Mouse (Mus musculus): ENCODE data around the gene Hspb7. TPM values are rescaled to one million over a fixed set of nuclear protein-coding genes. Genes with fewer than 3 reads are reported as not detected.

The Hspb7 gene
- polyA plus RNA-seq, 1 experiment from 2014 or later = 0.45 TPM

DNA sequence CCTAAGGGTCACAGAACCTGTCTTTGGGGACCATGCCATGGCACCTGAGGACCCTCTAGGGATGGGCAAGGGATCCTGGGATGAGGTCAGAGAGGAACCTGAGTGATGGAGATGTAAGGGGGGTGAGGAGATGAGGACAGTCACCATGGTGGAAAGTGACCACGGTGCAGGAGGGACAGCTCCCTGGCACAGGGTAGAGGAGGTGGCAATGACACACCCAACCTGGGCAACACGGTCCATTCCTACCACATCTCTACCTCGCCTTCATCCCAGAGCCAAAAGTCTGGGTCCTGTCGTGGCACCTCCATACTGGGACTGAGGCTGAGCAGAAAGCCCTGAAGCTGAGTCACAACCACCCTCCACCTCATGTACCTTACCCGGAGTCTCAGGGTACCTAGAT, 2.3 kb downstream of the Hspb7 start:
- Histone ChIP-seq H3K36me3 (replicated peaks; ENCODE audit: control insufficient read depth, insufficient read depth, low read depth, low read length) (no peaks in the 10 kb centered on the region), H3K27me3 (ENCODE audit: control insufficient read depth, insufficient read depth, low read length) (peaks cover 3% of the 10 kb centered on the region; the same call in 1 of the 2 replicates), H3K4me1 (ENCODE audit: control insufficient read depth, insufficient read depth, low read length) (peaks cover 2% of the 10 kb centered on the region; the same call in 1 of the 2 replicates), H3K4me3 (ENCODE audit: low read depth, low read length) (no peak overlapping the region), H3K4me2 (ENCODE audit: low read depth, low read length) (no peak overlapping the region), H3K9ac (replicated peaks; ENCODE audit: low read length) (no peak overlapping the region), H3K9me3 (replicated peaks; ENCODE audit: control insufficient read depth, low read length) (no peaks in the 10 kb centered on the region), H3K27ac (replicated peaks; ENCODE audit: low read depth, low read length) (no peak overlapping the region)
- ATAC-seq (replicated peaks; ENCODE audit: insufficient number of reproducible peaks, low FRiP score, low TSS enrichment, low read depth) = no peak
- no peak for DNase-seq (ENCODE audit: low spot score)
- 78% methylated on average over 5 of the region's 5 CpGs for WGBS

- H3K9ac ChIP-seq (replicated peaks; ENCODE audit: low read length) = no peak overlapping the region
- no peaks in the 10 kb centered on the region for H3K9me3 ChIP-seq (replicated peaks; ENCODE audit: control insufficient read depth, low read length)
- peaks cover 2% of the 10 kb centered on the region; the same call in 1 of the 2 replicates for H3K4me1 ChIP-seq (ENCODE audit: control insufficient read depth, insufficient read depth, low read length)
- H3K36me3 ChIP-seq (replicated peaks; ENCODE audit: control insufficient read depth, insufficient read depth, low read depth, low read length) = no peaks in the 10 kb centered on the region
- no peak overlapping the region for H3K4me3 ChIP-seq (ENCODE audit: low read depth, low read length)
- H3K4me2 ChIP-seq (ENCODE audit: low read depth, low read length) = no peak overlapping the region
- DNase-seq (ENCODE audit: low spot score) (no peak), ATAC-seq (replicated peaks; ENCODE audit: insufficient number of reproducible peaks, low FRiP score, low TSS enrichment, low read depth) (no peak)
- no peak overlapping the region for H3K27ac ChIP-seq (replicated peaks; ENCODE audit: low read depth, low read length)
- 78% methylated on average over 5 of the region's 5 CpGs for WGBS
- H3K27me3 ChIP-seq (ENCODE audit: control insufficient read depth, insufficient read depth, low read length) = peaks cover 3% of the 10 kb centered on the region; the same call in 1 of the 2 replicates
Observed at GRCm38 (mm10) chr4:141423288-141423687, 2.7 kb downstream of the Hspb7 start.

DNA sequence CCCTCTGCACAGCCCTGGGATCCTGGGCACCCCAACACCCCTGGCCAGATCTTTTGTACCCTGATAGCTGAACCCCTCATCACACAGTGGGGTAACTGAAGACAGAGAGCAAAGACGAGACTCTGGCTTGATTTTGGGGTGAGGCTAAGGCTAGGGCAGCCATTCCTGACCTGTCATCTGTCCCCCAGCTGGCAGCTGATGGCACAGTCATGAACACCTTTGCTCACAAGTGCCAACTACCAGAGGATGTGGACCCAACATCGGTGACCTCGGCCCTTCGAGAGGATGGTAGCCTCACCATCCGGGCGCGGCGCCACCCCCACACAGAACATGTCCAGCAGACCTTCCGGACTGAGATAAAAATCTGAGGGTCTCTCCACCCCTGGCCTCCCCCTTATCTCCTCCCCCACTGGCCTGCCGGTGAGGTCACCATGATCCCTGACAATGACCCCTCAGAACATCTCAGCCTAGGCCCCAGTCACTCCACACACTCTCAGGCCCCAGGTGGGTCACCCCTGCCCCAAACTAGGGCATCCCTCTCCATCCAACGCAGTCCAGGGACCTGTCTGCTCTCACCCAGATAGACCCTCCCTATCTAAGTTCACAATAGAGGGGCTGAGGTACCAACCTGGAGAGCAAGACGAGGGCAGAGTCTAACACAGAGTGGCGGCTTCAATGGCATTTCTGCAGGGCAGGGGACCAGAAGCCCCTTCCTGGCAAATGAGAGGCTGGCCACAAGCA, 3.3 kb downstream of the Hspb7 start:
- no peak overlapping the region for H3K27ac ChIP-seq (replicated peaks; ENCODE audit: low read depth, low read length)
- peaks cover 2% of the 10 kb centered on the region; the same call in 1 of the 2 replicates for H3K4me1 ChIP-seq (ENCODE audit: control insufficient read depth, insufficient read depth, low read length)
- H3K36me3 ChIP-seq (replicated peaks; ENCODE audit: control insufficient read depth, insufficient read depth, low read depth, low read length) = no peaks in the 10 kb centered on the region
- WGBS = 83% methylated on average over 13 of the region's 13 CpGs
- H3K4me3 ChIP-seq (ENCODE audit: low read depth, low read length) = no peak overlapping the region
- ATAC-seq (replicated peaks; ENCODE audit: insufficient number of reproducible peaks, low FRiP score, low TSS enrichment, low read depth) (no peak), DNase-seq (ENCODE audit: low spot score) (no peak)
- H3K4me2 ChIP-seq (ENCODE audit: low read depth, low read length) = no peak overlapping the region
- peaks cover 3% of the 10 kb centered on the region; the same call in 1 of the 2 replicates for H3K27me3 ChIP-seq (ENCODE audit: control insufficient read depth, insufficient read depth, low read length)
- no peak overlapping the region for H3K9ac ChIP-seq (replicated peaks; ENCODE audit: low read length)
- H3K9me3 ChIP-seq (replicated peaks; ENCODE audit: control insufficient read depth, low read length) = no peaks in the 10 kb centered on the region

DNA sequence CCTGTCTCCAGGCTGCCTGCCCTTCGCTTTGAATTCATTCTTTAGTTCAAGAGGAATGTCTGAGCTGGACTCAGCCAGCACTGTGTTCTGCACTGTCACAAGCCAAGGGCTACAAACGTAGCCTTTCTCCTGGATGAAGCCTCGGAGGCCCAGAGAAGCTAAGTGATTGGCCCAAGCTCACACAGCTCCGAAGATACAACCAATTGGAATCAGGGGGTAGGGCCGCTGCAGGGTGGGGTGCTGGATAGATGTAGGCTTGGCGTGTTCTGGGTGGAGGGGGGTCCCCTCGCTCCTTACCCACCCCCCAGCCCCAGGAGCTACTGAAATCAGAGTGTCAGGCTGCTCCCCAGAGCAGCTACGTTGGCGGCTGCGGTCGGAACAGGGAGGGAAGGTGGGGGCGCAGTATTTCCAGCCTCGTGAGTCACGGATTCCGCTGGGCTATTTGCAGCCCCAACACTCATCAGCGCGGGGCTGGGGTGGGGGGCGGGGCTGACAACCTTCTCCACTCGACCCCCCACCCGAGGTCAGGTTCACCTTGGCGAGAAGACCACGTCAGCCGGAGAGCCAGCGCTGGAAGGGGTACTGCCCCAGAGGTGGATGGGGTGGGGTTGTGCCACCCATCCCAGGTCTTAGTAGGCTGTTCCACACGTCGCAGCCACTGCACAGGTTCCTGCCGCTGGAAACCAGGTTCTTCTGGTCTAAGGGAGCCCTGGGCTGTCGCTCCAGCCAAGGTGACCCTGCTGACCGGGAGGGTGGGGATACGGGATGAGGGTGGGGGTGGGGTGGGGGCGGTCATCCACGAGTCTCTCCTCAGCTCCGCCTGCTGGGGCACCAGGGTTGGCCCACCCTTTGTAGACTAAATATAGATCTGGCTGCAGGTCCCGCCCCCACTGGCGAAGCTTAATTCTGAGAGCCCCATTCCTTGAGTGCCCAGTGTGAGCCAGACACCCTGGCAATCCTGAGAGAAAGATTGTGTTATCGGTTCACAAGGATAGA, 5.2 kb downstream of the Hspb7 start:
- no peaks in the 10 kb centered on the region for H3K36me3 ChIP-seq (replicated peaks; ENCODE audit: control insufficient read depth, insufficient read depth, low read depth, low read length)
- peak overlapping the region; percentile 34 for H3K4me3 ChIP-seq (ENCODE audit: low read depth, low read length)
- H3K27ac ChIP-seq (replicated peaks; ENCODE audit: low read depth, low read length) = no peak overlapping the region
- peaks cover 3% of the 10 kb centered on the region; the same call in 1 of the 2 replicates for H3K27me3 ChIP-seq (ENCODE audit: control insufficient read depth, insufficient read depth, low read length)
- H3K4me2 ChIP-seq (ENCODE audit: low read depth, low read length) = peak overlapping the region; percentile 77
- peak overlapping the region; percentile 30; the same call in 1 of the 2 replicates for H3K9ac ChIP-seq (replicated peaks; ENCODE audit: low read length)
- peaks cover 2% of the 10 kb centered on the region; the same call in 1 of the 2 replicates for H3K4me1 ChIP-seq (ENCODE audit: control insufficient read depth, insufficient read depth, low read length)
- peak; percentile 59 for DNase-seq (ENCODE audit: low spot score)
- 4% methylated on average over 36 of the region's 36 CpGs for WGBS
- no peaks in the 10 kb centered on the region for H3K9me3 ChIP-seq (replicated peaks; ENCODE audit: control insufficient read depth, low read length)
- peak; percentile 83 for ATAC-seq (replicated peaks; ENCODE audit: insufficient number of reproducible peaks, low FRiP score, low TSS enrichment, low read depth)

DNA sequence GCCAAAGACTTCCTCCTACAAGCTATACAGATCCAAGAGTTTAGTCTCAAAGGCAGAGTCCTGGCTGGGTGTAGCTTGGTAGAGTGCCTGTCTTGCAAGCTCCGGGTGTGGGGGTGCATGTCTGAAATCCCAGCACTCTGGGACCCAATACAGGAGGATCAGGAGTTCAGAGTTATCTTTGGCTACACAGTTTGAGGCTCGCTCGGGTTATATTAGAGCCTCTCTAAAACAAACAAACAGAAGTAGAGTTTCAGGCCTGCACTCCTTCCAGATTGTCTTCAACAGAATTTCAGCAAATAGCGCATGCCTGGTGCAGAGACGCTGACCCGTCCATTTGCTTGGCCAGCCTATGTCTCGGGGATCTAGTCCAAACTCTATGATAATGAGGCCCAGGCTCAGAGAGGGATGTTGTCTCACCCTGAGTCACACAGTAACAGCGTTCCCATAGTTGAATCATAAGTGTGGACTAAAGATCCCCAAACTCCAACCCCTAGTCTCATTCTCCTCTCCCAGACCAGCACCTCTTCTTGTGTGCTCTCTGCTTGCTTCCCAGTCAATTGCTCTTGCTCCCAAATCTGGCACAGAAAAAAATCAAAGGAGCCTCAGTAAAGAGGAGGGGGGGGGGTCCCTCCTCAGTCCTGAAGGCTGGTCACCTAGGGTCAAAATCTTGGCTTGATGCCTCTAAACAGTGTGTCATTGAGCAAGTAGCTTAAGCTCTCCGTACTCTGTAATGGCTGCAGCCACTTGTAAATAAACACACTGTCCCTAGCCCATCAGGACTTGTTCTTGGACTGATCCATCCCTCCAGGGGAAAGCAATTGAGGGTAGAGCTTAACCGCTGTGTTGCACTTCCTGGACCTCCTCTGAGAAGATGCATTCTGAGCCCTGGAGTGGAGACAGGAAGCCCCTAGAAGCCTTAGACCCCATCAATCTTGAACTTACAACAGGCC, 6.5 kb downstream of the Hspb7 start:
- Histone ChIP-seq H3K27ac (replicated peaks; ENCODE audit: low read depth, low read length) (no peak overlapping the region), H3K27me3 (ENCODE audit: control insufficient read depth, insufficient read depth, low read length) (peaks cover 3% of the 10 kb centered on the region; the same call in 1 of the 2 replicates), H3K4me1 (ENCODE audit: control insufficient read depth, insufficient read depth, low read length) (peaks cover 2% of the 10 kb centered on the region; the same call in 1 of the 2 replicates), H3K4me3 (ENCODE audit: low read depth, low read length) (no peak overlapping the region), H3K4me2 (ENCODE audit: low read depth, low read length) (no peak overlapping the region), H3K9me3 (replicated peaks; ENCODE audit: control insufficient read depth, low read length) (no peaks in the 10 kb centered on the region), H3K36me3 (replicated peaks; ENCODE audit: control insufficient read depth, insufficient read depth, low read depth, low read length) (no peaks in the 10 kb centered on the region), H3K9ac (replicated peaks; ENCODE audit: low read length) (no peak overlapping the region)
- WGBS = 62% methylated on average over 10 of the region's 10 CpGs
- DNase-seq (ENCODE audit: low spot score) (no peak), ATAC-seq (replicated peaks; ENCODE audit: insufficient number of reproducible peaks, low FRiP score, low TSS enrichment, low read depth) (no peak)

- peaks cover 2% of the 10 kb centered on the region; the same call in 1 of the 2 replicates for H3K4me1 ChIP-seq (ENCODE audit: control insufficient read depth, insufficient read depth, low read length)
- DNase-seq (ENCODE audit: low spot score) (no peak), ATAC-seq (replicated peaks; ENCODE audit: insufficient number of reproducible peaks, low FRiP score, low TSS enrichment, low read depth) (no peak)
- H3K36me3 ChIP-seq (replicated peaks; ENCODE audit: control insufficient read depth, insufficient read depth, low read depth, low read length) = no peaks in the 10 kb centered on the region
- H3K27me3 ChIP-seq (ENCODE audit: control insufficient read depth, insufficient read depth, low read length) = peaks cover 3% of the 10 kb centered on the region; the same call in 1 of the 2 replicates
- H3K4me3 ChIP-seq (ENCODE audit: low read depth, low read length) = no peak overlapping the region
- H3K9ac ChIP-seq (replicated peaks; ENCODE audit: low read length) = no peak overlapping the region
- 87% methylated on average over 13 of the region's 13 CpGs for WGBS
- no peaks in the 10 kb centered on the region for H3K9me3 ChIP-seq (replicated peaks; ENCODE audit: control insufficient read depth, low read length)
- no peak overlapping the region for H3K4me2 ChIP-seq (ENCODE audit: low read depth, low read length)
- no peak overlapping the region for H3K27ac ChIP-seq (replicated peaks; ENCODE audit: low read depth, low read length)
Observed at GRCm38 (mm10) chr4:141427921-141428320, 7.3 kb downstream of the Hspb7 start.

DNA sequence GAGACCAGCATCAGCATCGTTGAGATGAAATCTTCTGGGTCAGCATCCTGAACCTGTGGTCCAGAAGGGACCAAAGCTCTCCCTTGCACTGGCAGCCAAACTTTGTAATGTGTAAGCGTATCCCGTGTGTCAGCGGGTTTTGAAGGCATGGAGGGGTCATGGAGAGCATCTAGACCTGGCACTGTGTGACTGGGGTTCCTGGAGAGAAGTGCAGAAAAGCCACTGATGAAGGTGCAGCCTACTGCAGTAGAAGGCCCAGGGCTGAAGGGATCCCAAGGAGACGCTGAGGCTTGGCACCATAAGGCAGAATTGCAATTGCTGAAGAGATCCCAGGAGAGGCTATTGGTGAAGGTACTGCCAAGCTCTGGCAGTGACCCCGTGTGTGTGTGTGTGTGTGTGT, 8.8 kb downstream of the Hspb7 start:
- Histone ChIP-seq H3K9ac (replicated peaks; ENCODE audit: low read length) (no peak overlapping the region), H3K9me3 (replicated peaks; ENCODE audit: control insufficient read depth, low read length) (no peaks in the 10 kb centered on the region), H3K36me3 (replicated peaks; ENCODE audit: control insufficient read depth, insufficient read depth, low read depth, low read length) (no peaks in the 10 kb centered on the region), H3K4me3 (ENCODE audit: low read depth, low read length) (no peak overlapping the region), H3K27ac (replicated peaks; ENCODE audit: low read depth, low read length) (no peak overlapping the region), H3K4me2 (ENCODE audit: low read depth, low read length) (no peak overlapping the region), H3K4me1 (ENCODE audit: control insufficient read depth, insufficient read depth, low read length) (peaks cover 2% of the 10 kb centered on the region; the same call in 1 of the 2 replicates), H3K27me3 (ENCODE audit: control insufficient read depth, insufficient read depth, low read length) (peaks cover 3% of the 10 kb centered on the region; the same call in 1 of the 2 replicates)
- DNase-seq (ENCODE audit: low spot score) = no peak
- 83% methylated on average over 6 of the region's 6 CpGs for WGBS
- ATAC-seq (replicated peaks; ENCODE audit: insufficient number of reproducible peaks, low FRiP score, low TSS enrichment, low read depth) = no peak

Data from embryonic facial prominence, embryonic 11.5 days (tissue).